Comparison of ENCODE assay signal across 7 mouse cellular contexts in genomic region chr4:116073146-116073545, GRCm38 (mm10). TPM values are rescaled to one million over a fixed set of nuclear protein-coding genes. Genes with fewer than 3 reads are reported as not detected.
DNase-seq lines count a peak whose midpoint lies in the region; ATAC-seq and TF ChIP-seq lines count a peak whose summit lies in the region.

No protein-coding gene starts in this region.

- no peak overlapping the region for H3K9ac ChIP-seq in lung, embryonic 14.5 days
- H3K9ac ChIP-seq in kidney, postnatal 0 days (ENCODE audit: low read depth, low read length) = 0 out of 2 replicates have a peak overlapping the region, but pooled peaks have one; percentile 18
- no peak overlapping the region for H3K9ac ChIP-seq in stomach, embryonic 14.5 days (replicated peaks; ENCODE audit: low read depth, low read length)

- peak overlapping the region; percentile 84; the same call in 1 of the 2 replicates for H3K4me2 ChIP-seq in lung, embryonic 14.5 days
- H3K4me2 ChIP-seq in kidney, postnatal 0 days (ENCODE audit: low read length) = peak overlapping the region; percentile 78
- H3K4me2 ChIP-seq in stomach, embryonic 14.5 days (replicated peaks; ENCODE audit: low read depth, low read length) = 0 out of 2 replicates have a peak overlapping the region, but pooled peaks have one; percentile 16

- peak overlapping the region; percentile 97; the same call in 1 of the 2 replicates for H3K4me3 ChIP-seq in lung, embryonic 14.5 days (ENCODE audit: low read depth, low read length)
- H3K4me3 ChIP-seq in kidney, postnatal 0 days (replicated peaks; ENCODE audit: low read depth, low read length) = no peak overlapping the region
- no peak overlapping the region for H3K4me3 ChIP-seq in stomach, embryonic 14.5 days (ENCODE audit: low read depth, low read length)

- H3K27me3 ChIP-seq in lung, embryonic 14.5 days (ENCODE audit: insufficient read depth, low read length) = no peaks in the 10 kb centered on the region
- H3K27me3 ChIP-seq in kidney, postnatal 0 days (ENCODE audit: insufficient read depth, low read length) = no peaks in the 10 kb centered on the region
- no peaks in the 10 kb centered on the region for H3K27me3 ChIP-seq in stomach, embryonic 14.5 days (ENCODE audit: control insufficient read depth, insufficient read depth, low read length)

- no peak overlapping the region for H3K27ac ChIP-seq in lung, embryonic 14.5 days (ENCODE audit: low read depth)
- H3K27ac ChIP-seq in kidney, postnatal 0 days = no peak overlapping the region
- H3K27ac ChIP-seq in stomach, embryonic 14.5 days (ENCODE audit: low read length) = no peak overlapping the region

- DNase-seq in lung, embryonic 14.5 days = peak; percentile 38
- DNase-seq in lung, postnatal 4 days = no peak
- peak; percentile 17 for DNase-seq in embryo, embryonic 10.5 days (ENCODE audit: low spot score)
- peak; percentile 60 for DNase-seq in kidney, postnatal 0 days (ENCODE audit: low spot score)
- DNase-seq in urinary bladder, adult 18-20 months (ENCODE audit: low spot score in 2 of 2) = no peak

- 49% methylated on average over 4 of the region's 4 CpGs for WGBS in lung, embryonic 14.5 days
- WGBS in kidney, postnatal 0 days = 52% methylated on average over 4 of the region's 4 CpGs
- 55% methylated on average over 4 of the region's 4 CpGs for WGBS in stomach, embryonic 14.5 days

- ATAC-seq in lung, embryonic 14.5 days (ENCODE audit: insufficient read depth) = no peak
- ATAC-seq in kidney, postnatal 0 days (replicated peaks; ENCODE audit: low FRiP score, low read depth) = no peak
- no peak for ATAC-seq in stomach, embryonic 14.5 days (ENCODE audit: insufficient number of reproducible peaks, insufficient read depth, low FRiP score, low read depth)
- ATAC-seq in monocyte, adult 5-6 weeks (replicated peaks; ENCODE audit: insufficient number of reproducible peaks, low FRiP score, low TSS enrichment, poor library complexity, severe bottlenecking) = no peak

- no peaks in the 10 kb centered on the region for H3K9me3 ChIP-seq in lung, embryonic 14.5 days (ENCODE audit: low read depth, low read length)
- H3K9me3 ChIP-seq in kidney, postnatal 0 days (replicated peaks; ENCODE audit: low read length) = no peaks in the 10 kb centered on the region
- H3K9me3 ChIP-seq in stomach, embryonic 14.5 days (ENCODE audit: control insufficient read depth, low read depth, low read length) = no peaks in the 10 kb centered on the region

- TF ChIP-seq CTCF in lung, embryonic 14.5 days (IDR thresholded peaks at IDR 0.05; ENCODE audit: low read depth) = peak; percentile 49
- peak; percentile 62; the same call in 1 of the 2 replicates for TF ChIP-seq CTCF in kidney, postnatal 0 days (IDR thresholded peaks at IDR 0.05; ENCODE audit: low read depth)

- H3K4me1 ChIP-seq in lung, embryonic 14.5 days (ENCODE audit: insufficient read depth) = peaks cover 17% of the 10 kb centered on the region
- peaks cover 6% of the 10 kb centered on the region for H3K4me1 ChIP-seq in kidney, postnatal 0 days (replicated peaks; ENCODE audit: insufficient read depth, low read length)
- peaks cover 21% of the 10 kb centered on the region for H3K4me1 ChIP-seq in stomach, embryonic 14.5 days (ENCODE audit: control insufficient read depth, insufficient read depth, low read length)

- peaks cover 24% of the 10 kb centered on the region for H3K36me3 ChIP-seq in lung, embryonic 14.5 days (ENCODE audit: insufficient read depth)
- H3K36me3 ChIP-seq in kidney, postnatal 0 days (ENCODE audit: insufficient read depth, low read length) = peaks cover 22% of the 10 kb centered on the region
- peaks cover 18% of the 10 kb centered on the region for H3K36me3 ChIP-seq in stomach, embryonic 14.5 days (ENCODE audit: control insufficient read depth, insufficient read depth, low read length)

RNA-seq across cellular contexts. Expression of gene Uqcrh, which starts 1.7 kb away (rescaled TPM):
- 466 and 476 TPM in 2 replicates for polyA plus RNA-seq in lung, embryonic 14.5 days (2014; fragmentation: Nextera tagmentation; extraction: Ambion mirVana)
- 825 and 954 TPM in 2 replicates for polyA plus RNA-seq in kidney, postnatal 0 days (2015; fragmentation: Nextera tagmentation; extraction: Ambion mirVana)
- 520 and 565 TPM in 2 replicates for polyA plus RNA-seq in stomach, embryonic 14.5 days (2014; fragmentation: Nextera tagmentation; extraction: Ambion mirVana)
- total RNA-seq in monocyte, adult 5-6 weeks (2017) = 438 to 562 TPM (median 516 TPM) in 3 replicates

RNA-seq across cellular contexts. Expression of gene Lrrc41, which starts 1.9 kb away (rescaled TPM):
- polyA plus RNA-seq in lung, embryonic 14.5 days (2014; fragmentation: Nextera tagmentation; extraction: Ambion mirVana) = 77.2 and 82.6 TPM in 2 replicates
- polyA plus RNA-seq in kidney, postnatal 0 days (2015; fragmentation: Nextera tagmentation; extraction: Ambion mirVana) = 62.6 and 65.1 TPM in 2 replicates
- 70.9 and 73.6 TPM in 2 replicates for polyA plus RNA-seq in stomach, embryonic 14.5 days (2014; fragmentation: Nextera tagmentation; extraction: Ambion mirVana)
- 5.2 to 13.2 TPM (median 8.6 TPM) in 3 replicates for total RNA-seq in monocyte, adult 5-6 weeks (2017)

RNA-seq across cellular contexts. Expression of gene Nsun4, which starts 19.5 kb away (rescaled TPM):
- polyA plus RNA-seq in lung, embryonic 14.5 days (2014; fragmentation: Nextera tagmentation; extraction: Ambion mirVana) = 21.9 and 24.5 TPM in 2 replicates
- polyA plus RNA-seq in kidney, postnatal 0 days (2015; fragmentation: Nextera tagmentation; extraction: Ambion mirVana) = 18.7 and 22.2 TPM in 2 replicates
- polyA plus RNA-seq in stomach, embryonic 14.5 days (2014; fragmentation: Nextera tagmentation; extraction: Ambion mirVana) = 22.3 and 23.4 TPM in 2 replicates
- total RNA-seq in monocyte, adult 5-6 weeks (2017) = 19.5 to 41.1 TPM (median 19.5 TPM) in 3 replicates

RNA-seq across cellular contexts. Expression of gene Rad54l, which starts 50.3 kb away (rescaled TPM):
- 35.9 and 43.2 TPM in 2 replicates for polyA plus RNA-seq in lung, embryonic 14.5 days (2014; fragmentation: Nextera tagmentation; extraction: Ambion mirVana)
- polyA plus RNA-seq in kidney, postnatal 0 days (2015; fragmentation: Nextera tagmentation; extraction: Ambion mirVana) = 10.4 and 13.5 TPM in 2 replicates
- 30.9 and 31.0 TPM in 2 replicates for polyA plus RNA-seq in stomach, embryonic 14.5 days (2014; fragmentation: Nextera tagmentation; extraction: Ambion mirVana)
- total RNA-seq in monocyte, adult 5-6 weeks (2017) = 1.1 to 2.1 TPM (median 1.2 TPM) in 3 replicates

RNA-seq across cellular contexts. Expression of gene Pomgnt1, which starts 50.5 kb away (rescaled TPM):
- 63.3 and 66.5 TPM in 2 replicates for polyA plus RNA-seq in lung, embryonic 14.5 days (2014; fragmentation: Nextera tagmentation; extraction: Ambion mirVana)
- polyA plus RNA-seq in kidney, postnatal 0 days (2015; fragmentation: Nextera tagmentation; extraction: Ambion mirVana) = 52.2 and 55.9 TPM in 2 replicates
- 56.5 and 61.7 TPM in 2 replicates for polyA plus RNA-seq in stomach, embryonic 14.5 days (2014; fragmentation: Nextera tagmentation; extraction: Ambion mirVana)
- total RNA-seq in monocyte, adult 5-6 weeks (2017) = 10.0 to 24.0 TPM (median 12.7 TPM) in 3 replicates

Comparison
In these comparisons a context has a peak if more than half of its experiments do, and no peak if none do; other contexts are left out.
1. DNase-seq: peak in lung, embryonic 14.5 days (single experiment), embryo, embryonic 10.5 days (single experiment) and kidney, postnatal 0 days (single experiment); none in lung, postnatal 4 days (0 of 2) and urinary bladder, adult 18-20 months (0 of 2).
2. H3K4me2 ChIP-seq: peak in every context shown above with its lines; median percentile 84 in lung, embryonic 14.5 days; 78 in kidney, postnatal 0 days; 16 in stomach, embryonic 14.5 days.